Mouse (Mus musculus): Measurements from ENCODE around the gene Adcy5. TPM values are rescaled to one million over a fixed set of nuclear protein-coding genes. Genes with fewer than 3 reads are reported as not detected.

The Adcy5 gene
- total and polyA plus RNA-seq, 3 experiments: under 0.01 to 0.08 TPM; not detected in 1

- Histone ChIP-seq H3K9me3 (replicated peaks; ENCODE audit: insufficient read depth, low read length) (no peaks in the 10 kb centered on the region), H3K36me3 (ENCODE audit: control insufficient read depth in 1 of 2, insufficient read depth in 2 of 2, low read length in 2 of 2) (no peaks in the 10 kb centered on the region), H3K27ac (ENCODE audit: control insufficient read depth, low read depth, low read length) (no peak overlapping the region), H3K27me3 (ENCODE audit: control insufficient read depth in 1 of 2, insufficient read depth in 2 of 2, low read length in 2 of 2) (no peaks in the 10 kb centered on the region), H3K79me2 (ENCODE audit: control insufficient read depth, insufficient read depth, low read length, poor library complexity) (no peaks in the 10 kb centered on the region), H3K4me1 (ENCODE audit: control insufficient read depth in 1 of 2, insufficient read depth in 2 of 2, low read length in 2 of 2) (no peaks in the 10 kb centered on the region), H3K4me3 (ENCODE audit: control insufficient read depth in 1 of 2, insufficient read depth in 1 of 2, low read depth in 2 of 2, low read length in 2 of 2) (no peak overlapping the region), H3K9ac (ENCODE audit: control insufficient read depth, low read depth, low read length, poor library complexity, severe bottlenecking) (no peak overlapping the region)
- DNase-seq (ENCODE audit: low read depth, low spot score): no peak
- TF ChIP-seq ETS1 (IDR thresholded peaks at IDR 0.05; ENCODE audit: low read depth, low read length) (no peak), ZC3H11A (IDR thresholded peaks at IDR 0.05; ENCODE audit: low read depth, low read length) (no peak), TCF12 (IDR thresholded peaks at IDR 0.05; ENCODE audit: low read depth, low read length) (no peak), E2F4 (IDR thresholded peaks at IDR 0.05; ENCODE audit: borderline replicate concordance, low read depth, low read length) (no peak), POLR2AphosphoS2 (IDR thresholded peaks at IDR 0.05; ENCODE audit: low read length) (no peak), CHD1 (IDR thresholded peaks at IDR 0.05; ENCODE audit: low read depth, low read length) (no peak), CTCF (IDR thresholded peaks at IDR 0.05 in 2 of 3, conservative IDR thresholded peaks at IDR 0.05 in 1 of 3; ENCODE audit: control insufficient read depth in 1 of 3, insufficient read depth in 1 of 3, low read depth in 2 of 3, low read length in 3 of 3, poor library complexity in 1 of 3, severe bottlenecking in 1 of 3) (no peak), ZNF384 (IDR thresholded peaks at IDR 0.05; ENCODE audit: low read depth, low read length) (no peak), POLR2AphosphoS5 (IDR thresholded peaks at IDR 0.05; ENCODE audit: borderline replicate concordance, low read depth, low read length) (no peak), MAX (IDR thresholded peaks at IDR 0.05; ENCODE audit: low read length) (no peak), SIN3A (IDR thresholded peaks at IDR 0.05; ENCODE audit: low read length) (no peak), USF2 (IDR thresholded peaks at IDR 0.05; ENCODE audit: borderline replicate concordance in 1 of 2, insufficient read depth in 1 of 2, low read depth in 1 of 2, low read length in 2 of 2) (no peak), MAZ (IDR thresholded peaks at IDR 0.05; ENCODE audit: low read depth, low read length) (no peak), NELFE (IDR thresholded peaks at IDR 0.05; ENCODE audit: low read depth, low read length) (no peak), GABPA (IDR thresholded peaks at IDR 0.05; ENCODE audit: low read depth, low read length) (no peak), SMC3 (IDR thresholded peaks at IDR 0.05; ENCODE audit: low read depth, low read length) (no peak), ZMIZ1 (IDR thresholded peaks at IDR 0.05; ENCODE audit: low read depth, low read length) (no peak)
Measured at GRCm38 (mm10) chr16:35297786-35298185, 143.1 kb downstream of the Adcy5 start.

DNA sequence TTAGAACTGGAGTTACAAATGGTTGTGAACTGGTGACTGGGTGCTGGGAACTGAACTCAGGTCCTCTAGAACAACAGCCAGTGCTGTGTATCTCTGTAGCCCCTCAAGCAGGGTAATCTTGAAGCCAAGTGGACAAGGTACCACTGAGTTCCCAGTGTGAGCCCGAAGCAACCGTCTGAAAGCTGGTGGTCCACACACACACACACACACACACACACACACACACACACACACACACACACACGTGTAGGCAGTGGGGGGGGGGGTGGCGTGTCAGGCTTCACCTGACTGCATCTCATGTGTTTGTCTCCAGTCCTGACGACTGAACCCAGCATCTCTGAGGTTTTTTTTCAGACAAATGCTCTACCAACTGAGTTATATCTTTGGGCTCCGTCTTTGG, 145.5 kb downstream of the Adcy5 start:
- Histone ChIP-seq H3K79me2 (ENCODE audit: control insufficient read depth, insufficient read depth, low read length, poor library complexity) (no peaks in the 10 kb centered on the region), H3K4me3 (ENCODE audit: control insufficient read depth in 1 of 2, insufficient read depth in 1 of 2, low read depth in 2 of 2, low read length in 2 of 2) (no peak overlapping the region), H3K9ac (ENCODE audit: control insufficient read depth, low read depth, low read length, poor library complexity, severe bottlenecking) (no peak overlapping the region), H3K36me3 (ENCODE audit: control insufficient read depth in 1 of 2, insufficient read depth in 2 of 2, low read length in 2 of 2) (no peaks in the 10 kb centered on the region), H3K27me3 (ENCODE audit: control insufficient read depth in 1 of 2, insufficient read depth in 2 of 2, low read length in 2 of 2) (no peaks in the 10 kb centered on the region), H3K27ac (ENCODE audit: control insufficient read depth, low read depth, low read length) (no peak overlapping the region), H3K4me1 (ENCODE audit: control insufficient read depth in 1 of 2, insufficient read depth in 2 of 2, low read length in 2 of 2) (no peaks in the 10 kb centered on the region), H3K9me3 (replicated peaks; ENCODE audit: insufficient read depth, low read length) (no peaks in the 10 kb centered on the region)
- DNase-seq (ENCODE audit: low read depth, low spot score): no peak
- TF ChIP-seq TAL1 (IDR thresholded peaks at IDR 0.05; ENCODE audit: low read length) (no peak), MYC (IDR thresholded peaks at IDR 0.05; ENCODE audit: low read depth, low read length) (no peak)

Measured in MEL (cell line).